Mouse (Mus musculus) limb, embryonic 11.5 days (tissue): ENCODE measurements at regions not wholly inside any gene's neighbourhood (a gene's known extent, or its start where the extent isn't known, plus 50 kb on each side); places are given as distances from the start of the nearest gene placed in this dataset. TPM values are rescaled to one million over a fixed set of nuclear protein-coding genes. Genes with fewer than 3 reads are reported as not detected.

Source experiments
- ATAC-seq: fragments of 200-750 bp; cut with Nextera tagmentation; 2 replicates; pipeline ENCODE4 v1.8.0; 2017; ENCODE audit warnings: low read depth; ENCODE audit not compliant: insufficient number of reproducible peaks, low FRiP score, low TSS enrichment
- DNase-seq: peaks from one replicate; pipeline ENCODE4 v3.0.0-alpha.2; 2015; ENCODE audit warnings: low spot score
- H3K27ac ChIP-seq: fragments of 300-500 bp; sonication (generic); replicated peaks from 2 replicates; pipeline ENCODE4 v1.5.1; 2014; ENCODE audit warnings: low read depth, mild to moderate bottlenecking, low read length
- H3K27me3 ChIP-seq: fragments of 300-500 bp; sonication (generic); 2 replicates; pipeline ENCODE4 v1.6.1; 2014; ENCODE audit warnings: mild to moderate bottlenecking, low read length, mixed read lengths; ENCODE audit not compliant: control insufficient read depth, insufficient read depth
- H3K36me3 ChIP-seq: fragments of 300-500 bp; sonication (generic); 2 replicates; pipeline ENCODE4 v1.6.1; 2014; ENCODE audit warnings: mild to moderate bottlenecking, low read length, moderate library complexity, mixed read lengths; ENCODE audit not compliant: control insufficient read depth, insufficient read depth
- H3K4me1 ChIP-seq: fragments of 300-500 bp; sonication (generic); 2 replicates; pipeline ENCODE4 v1.6.1; 2014; ENCODE audit warnings: low read length, mixed read lengths; ENCODE audit not compliant: control insufficient read depth, insufficient read depth
- H3K4me2 ChIP-seq: fragments of 300-500 bp; sonication (generic); 2 replicates; pipeline ENCODE4 v1.6.1; 2014; ENCODE audit warnings: low read depth, mild to moderate bottlenecking, moderate library complexity; ENCODE audit not compliant: severe bottlenecking
- H3K4me3 ChIP-seq: fragments of 300-500 bp; sonication (generic); 2 replicates; pipeline ENCODE4 v1.5.1; 2014; ENCODE audit warnings: low read depth, low read length
- H3K9ac ChIP-seq: fragments of 300-500 bp; sonication (generic); 2 replicates; pipeline ENCODE4 v1.6.1; 2014; ENCODE audit warnings: mild to moderate bottlenecking, low read length
- H3K9me3 ChIP-seq: fragments of 300-500 bp; sonication (generic); 2 replicates; pipeline ENCODE4 v1.6.1; 2016; ENCODE audit warnings: low read length; ENCODE audit not compliant: control insufficient read depth
- WGBS: fragments of 180-500 bp; shearing (Covaris S2); extraction: QIAGEN DNeasy Blood & Tissue Kit; methylation state at CpG from one replicate; pipeline ENCODE4 v1.1.7; 2014; 5-methylcytosine and 5-hydroxymethylcytosine counted together
- microRNA-seq: library from miRNA; unstranded; fragments of <30 nt; microRNA quantifications from one replicate; pipeline ENCODE4, GENCODE M21; 2016

GRCm38 (mm10) chr16:3253885-3254284 lies 337.0 kb upstream of the Olfr161 start:
- Histone ChIP-seq H3K27me3 (no peaks in the 10 kb centered on the region), H3K9me3 (peaks cover 15% of the 10 kb centered on the region), H3K4me1 (no peaks in the 10 kb centered on the region), H3K27ac (no peak overlapping the region), H3K36me3 (no peaks in the 10 kb centered on the region), H3K4me2 (no peak overlapping the region), H3K4me3 (no peak overlapping the region), H3K9ac (no peak overlapping the region)
- WGBS, result 46% methylated on average over 1 of the region's 1 CpGs
- no peak for DNase-seq
- ATAC-seq, result no peak

GRCm38 (mm10) chr16:3256051-3256450 lies 334.8 kb upstream of the Olfr161 start:
- no peaks in the 10 kb centered on the region for H3K36me3 ChIP-seq
- ATAC-seq (no peak), DNase-seq (no peak)
- H3K4me1 ChIP-seq, result no peaks in the 10 kb centered on the region
- H3K4me3 ChIP-seq, result no peak overlapping the region
- H3K9me3 ChIP-seq, result peaks cover 20% of the 10 kb centered on the region
- H3K27me3 ChIP-seq, result no peaks in the 10 kb centered on the region
- no peak overlapping the region for H3K4me2 ChIP-seq
- no peak overlapping the region for H3K9ac ChIP-seq
- no peak overlapping the region for H3K27ac ChIP-seq

GRCm38 (mm10) chr16:3265351-3265750 lies 325.5 kb upstream of the Olfr161 start:
- Histone ChIP-seq H3K27me3 (no peaks in the 10 kb centered on the region), H3K4me3 (no peak overlapping the region), H3K9ac (no peak overlapping the region), H3K9me3 (peaks cover 25% of the 10 kb centered on the region), H3K4me2 (no peak overlapping the region), H3K4me1 (no peaks in the 10 kb centered on the region), H3K36me3 (no peaks in the 10 kb centered on the region), H3K27ac (no peak overlapping the region)
- DNase-seq, result no peak
- ATAC-seq, result no peak
- 87% methylated on average over 1 of the region's 1 CpGs for WGBS

- H3K4me1 ChIP-seq, result no peaks in the 10 kb centered on the region
- 58% methylated on average over 2 of the region's 2 CpGs for WGBS
- peak; percentile 19 for DNase-seq
- no peak for ATAC-seq
- H3K4me2 ChIP-seq, result no peak overlapping the region
- no peak overlapping the region for H3K9ac ChIP-seq
- H3K36me3 ChIP-seq, result no peaks in the 10 kb centered on the region
- no peak overlapping the region for H3K27ac ChIP-seq
- peaks cover 27% of the 10 kb centered on the region for H3K9me3 ChIP-seq
- H3K27me3 ChIP-seq, result no peaks in the 10 kb centered on the region
- H3K4me3 ChIP-seq, result no peak overlapping the region
Measured at GRCm38 (mm10) chr16:3271819-3272490, 318.9 kb upstream of the Olfr161 start.

- Histone ChIP-seq H3K4me2 (no peak overlapping the region), H3K27ac (no peak overlapping the region), H3K36me3 (no peaks in the 10 kb centered on the region), H3K9me3 (peaks cover 20% of the 10 kb centered on the region), H3K4me3 (no peak overlapping the region), H3K27me3 (no peaks in the 10 kb centered on the region), H3K4me1 (no peaks in the 10 kb centered on the region), H3K9ac (no peak overlapping the region)
- 80% methylated on average over 2 of the region's 2 CpGs for WGBS
- no peak for ATAC-seq
- no peak for DNase-seq
Measured at GRCm38 (mm10) chr16:3273427-3273826, 317.4 kb upstream of the Olfr161 start.

Small RNAs in the stretch of these regions (microRNA-seq; reads per million reads assigned to microRNA genes)
- not detected for gene Gm23215
